16 mouse cellular contexts compared by ENCODE assay signal in genomic region chr1:187741306-187741705, GRCm38 (mm10).
"Had no signal": no experiment of that assay in that cellular context is flagged by ENCODE, and none has a peak within 500 bp of the region (broad histone marks: within the 10 kb centered on the region; RNA-seq: fewer than 3 reads in every experiment).

No protein-coding gene starts in this region.

- H3K36me3 ChIP-seq: lung, embryonic 15.5 days; midbrain, embryonic 13.5 days; midbrain, embryonic 15.5 days; neural tube, embryonic 12.5 days; stomach, embryonic 15.5 days had no signal

- H3K9ac ChIP-seq: lung, embryonic 15.5 days; midbrain, embryonic 13.5 days; midbrain, embryonic 15.5 days; neural tube, embryonic 12.5 days; stomach, embryonic 15.5 days had no signal

- H3K27ac ChIP-seq: lung, embryonic 15.5 days; macrophage; midbrain, embryonic 13.5 days; midbrain, embryonic 15.5 days; neural tube, embryonic 12.5 days; stomach, embryonic 15.5 days; stomach, postnatal 0 days had no signal

- H3K27me3 ChIP-seq: lung, embryonic 15.5 days; midbrain, embryonic 13.5 days; midbrain, embryonic 15.5 days; neural tube, embryonic 12.5 days; stomach, embryonic 15.5 days had no signal

- ATAC-seq: lung, postnatal 0 days; midbrain, embryonic 13.5 days; midbrain, embryonic 15.5 days had no signal

- H3K4me3 ChIP-seq: lung, embryonic 15.5 days; midbrain, embryonic 13.5 days; midbrain, embryonic 15.5 days; neural tube, embryonic 12.5 days; stomach, embryonic 15.5 days had no signal

- H3K4me2 ChIP-seq: lung, embryonic 15.5 days; midbrain, embryonic 11.5 days; midbrain, embryonic 13.5 days; midbrain, embryonic 15.5 days; neural tube, embryonic 12.5 days; stomach, embryonic 15.5 days had no signal

- H3K9me3 ChIP-seq: lung, embryonic 15.5 days; neural tube, embryonic 12.5 days; stomach, embryonic 15.5 days had no signal

- H3K4me1 ChIP-seq: lung, embryonic 15.5 days; midbrain, embryonic 15.5 days; neural tube, embryonic 12.5 days; stomach, embryonic 15.5 days had no signal

- DNase-seq: lung, adult 2 months; lung, postnatal 14 days; lung, postnatal 36 days; right cerebral cortex, postnatal 14 days; thymus, adult 2 months; thymus, postnatal 25 days; thymus, postnatal 4 days had no signal
